Comparison of ENCODE assay signal across 8 mouse cellular contexts in genomic region chr10:111164304-111165218, GRCm38 (mm10). TPM values are rescaled to one million over a fixed set of nuclear protein-coding genes. Genes with fewer than 3 reads are reported as not detected.
A peak's percentile ranks its signal among the peaks of the same experiment; 100 is the strongest.
DNase-seq lines count a peak whose midpoint lies in the region; ATAC-seq and TF ChIP-seq lines count a peak whose summit lies in the region.

Osbpl8 (plus strand) TSS chr10:111164752.

- H3K4me2 ChIP-seq in heart, embryonic 15.5 days: peak within 1 kb of the TSS; percentile 69
- H3K4me2 ChIP-seq in liver, embryonic 14.5 days (ENCODE audit: low read depth): peak within 1 kb of the TSS; percentile 85
- H3K4me2 ChIP-seq in neural tube, embryonic 11.5 days (ENCODE audit: low read depth): peak within 1 kb of the TSS; percentile 85
- peak within 1 kb of the TSS; percentile 84 for H3K4me2 ChIP-seq in stomach, postnatal 0 days (replicated peaks; ENCODE audit: low read depth)

- peak within 1 kb of the TSS; percentile 92 for H3K4me3 ChIP-seq in brown adipose tissue, adult 24 weeks (ENCODE audit: insufficient read depth, low read depth, low read length)
- H3K4me3 ChIP-seq in heart, embryonic 15.5 days: peak within 1 kb of the TSS; percentile 94
- H3K4me3 ChIP-seq in liver, embryonic 14.5 days (ENCODE audit: insufficient read depth in 1 of 2, low read depth in 2 of 2, low read length in 2 of 2): peak within 1 kb of the TSS; percentile 78 to 99
- H3K4me3 ChIP-seq in neural tube, embryonic 11.5 days (ENCODE audit: low read depth, low read length): peak within 1 kb of the TSS; percentile 80
- H3K4me3 ChIP-seq in stomach, postnatal 0 days (ENCODE audit: low read depth, low read length): peak within 1 kb of the TSS; percentile 89

- no peaks in the 10 kb centered on the region for H3K9me3 ChIP-seq in heart, embryonic 15.5 days (replicated peaks)
- H3K9me3 ChIP-seq in liver, embryonic 14.5 days (ENCODE audit: control insufficient read depth, low read length): no peaks in the 10 kb centered on the region
- no peaks in the 10 kb centered on the region for H3K9me3 ChIP-seq in neural tube, embryonic 11.5 days (ENCODE audit: control insufficient read depth, low read length)
- no peaks in the 10 kb centered on the region for H3K9me3 ChIP-seq in stomach, postnatal 0 days (ENCODE audit: control insufficient read depth, low read length)

- peak within 1 kb of the TSS; percentile 97 for H3K9ac ChIP-seq in heart, embryonic 15.5 days
- H3K9ac ChIP-seq in liver, embryonic 14.5 days (replicated peaks): peak within 1 kb of the TSS; percentile 99
- peak within 1 kb of the TSS; percentile 90 for H3K9ac ChIP-seq in neural tube, embryonic 11.5 days (ENCODE audit: low read length)
- peak within 1 kb of the TSS; percentile 95 for H3K9ac ChIP-seq in stomach, postnatal 0 days (ENCODE audit: low read length)

- no peaks in the 10 kb centered on the region for H3K27me3 ChIP-seq in heart, embryonic 15.5 days
- H3K27me3 ChIP-seq in liver, embryonic 14.5 days (ENCODE audit: control insufficient read depth, insufficient read depth, low read length): no peaks in the 10 kb centered on the region
- no peaks in the 10 kb centered on the region for H3K27me3 ChIP-seq in neural tube, embryonic 11.5 days (ENCODE audit: control insufficient read depth, insufficient read depth, low read length)
- H3K27me3 ChIP-seq in stomach, postnatal 0 days (ENCODE audit: control insufficient read depth, insufficient read depth, low read length): no peaks in the 10 kb centered on the region

- peak; percentile 92 for ATAC-seq in heart, embryonic 15.5 days (replicated peaks; ENCODE audit: insufficient number of reproducible peaks, insufficient read depth, low FRiP score, low read depth)
- peak; percentile 92 for ATAC-seq in liver, embryonic 14.5 days (ENCODE audit: insufficient read depth)
- ATAC-seq in neural tube, embryonic 11.5 days (ENCODE audit: insufficient read depth, low FRiP score, low TSS enrichment): peak; percentile 92
- peak; percentile 97 for ATAC-seq in stomach, postnatal 0 days (ENCODE audit: low FRiP score, low TSS enrichment)

- peak within 1 kb of the TSS; percentile 79 for H3K27ac ChIP-seq in brown adipose tissue, adult 24 weeks (replicated peaks; ENCODE audit: low read depth, low read length)
- H3K27ac ChIP-seq in heart, embryonic 15.5 days: peak within 1 kb of the TSS; percentile 96
- peak within 1 kb of the TSS; percentile 92 for H3K27ac ChIP-seq in liver, embryonic 14.5 days
- peak within 1 kb of the TSS; percentile 85 for H3K27ac ChIP-seq in neural tube, embryonic 11.5 days (ENCODE audit: low read depth, low read length)
- peak within 1 kb of the TSS; percentile 93 for H3K27ac ChIP-seq in stomach, postnatal 0 days (replicated peaks)

- H3K36me3 ChIP-seq in heart, embryonic 15.5 days: no peaks in the 10 kb centered on the region
- no peaks in the 10 kb centered on the region for H3K36me3 ChIP-seq in liver, embryonic 14.5 days (replicated peaks; ENCODE audit: control insufficient read depth, insufficient read depth, low read depth)
- H3K36me3 ChIP-seq in neural tube, embryonic 11.5 days (ENCODE audit: control insufficient read depth, insufficient read depth, low read length): no peaks in the 10 kb centered on the region
- H3K36me3 ChIP-seq in stomach, postnatal 0 days (ENCODE audit: control insufficient read depth, insufficient read depth, low read length): no peaks in the 10 kb centered on the region

- TF ChIP-seq EP300 in liver, embryonic 14.5 days (IDR thresholded peaks at IDR 0.05; ENCODE audit: low read depth): no peak; the same call in 1 of the 2 replicates
- TF ChIP-seq EP300 in stomach, postnatal 0 days (optimal IDR thresholded peaks at IDR 0.05): no peak

- H3K4me1 ChIP-seq in brown adipose tissue, adult 24 weeks (ENCODE audit: control insufficient read depth, insufficient read depth, insufficient read length, low read length): no peaks in the 10 kb centered on the region
- H3K4me1 ChIP-seq in heart, embryonic 15.5 days (replicated peaks): peaks cover 26% of the 10 kb centered on the region
- peaks cover 33 to 40% of the 10 kb centered on the region in 2 experiments for H3K4me1 ChIP-seq in liver, embryonic 14.5 days (replicated peaks; ENCODE audit: control insufficient read depth in 2 of 2, insufficient read depth in 2 of 2, low read length in 1 of 2)
- no peaks in the 10 kb centered on the region for H3K4me1 ChIP-seq in neural tube, embryonic 11.5 days (ENCODE audit: control insufficient read depth, insufficient read depth, low read length)
- H3K4me1 ChIP-seq in stomach, postnatal 0 days (replicated peaks; ENCODE audit: control insufficient read depth, insufficient read depth): no peaks in the 10 kb centered on the region

- DNase-seq in CD4-positive, CD25-positive, alpha-beta regulatory T cell, adult 2 months (ENCODE audit: low read depth, low spot score): peak; percentile 99
- peak; percentile 81 for DNase-seq in fibroblast of lung, adult 2 months (ENCODE audit: low read depth)
- DNase-seq in kidney, postnatal 25 days: peak; percentile 99
- peak; percentile 88 to 92 (median 91) for DNase-seq in liver, embryonic 14.5 days (ENCODE audit: low read depth in 3 of 3, low spot score in 3 of 3)
- DNase-seq in neural tube, embryonic 11.5 days (ENCODE audit: low spot score): peak; percentile 98
- DNase-seq in stomach, postnatal 0 days (ENCODE audit: low spot score): peak; percentile 99

- under 1% methylated on average over 82 of the region's 84 CpGs for WGBS in heart, embryonic 15.5 days
- under 1% methylated on average over 65 of the region's 84 CpGs for WGBS in liver, embryonic 14.5 days (ENCODE audit: insufficient replicate concordance)
- WGBS in neural tube, embryonic 11.5 days: under 1% methylated on average over 59 of the region's 84 CpGs
- under 1% methylated on average over 56 of the region's 84 CpGs for WGBS in stomach, postnatal 0 days

- peak; percentile 35; the same call in 1 of the 2 replicates for TF ChIP-seq CTCF in liver, embryonic 14.5 days (IDR thresholded peaks at IDR 0.05; ENCODE audit: low read depth)
- TF ChIP-seq CTCF in stomach, postnatal 0 days (IDR thresholded peaks at IDR 0.05; ENCODE audit: low read depth): no peak; the same call in 1 of the 2 replicates

RNA-seq across cellular contexts. Expression of gene Osbpl8, which starts in this region (rescaled TPM):
- polyA plus RNA-seq in brown adipose tissue, adult 24 weeks (2012; ENCODE audit: insufficient read depth, insufficient read length, missing spikeins): 7.5 and 11.5 TPM in 2 replicates
- 26.9 and 32.8 TPM in 2 replicates for polyA plus RNA-seq in heart, embryonic 15.5 days (2015; fragmentation: Nextera tagmentation; extraction: Ambion mirVana)
- polyA plus RNA-seq in liver, embryonic 14.5 days (2012; rRNA removed): 4.8 and 6.3 TPM in 2 replicates
- polyA plus RNA-seq in liver, embryonic 14.5 days (2014; fragmentation: Nextera tagmentation; extraction: Ambion mirVana): 7.2 and 7.7 TPM in 2 replicates
- 11.7 and 11.8 TPM in 2 replicates for polyA plus RNA-seq in neural tube, embryonic 11.5 days (2014; fragmentation: Nextera tagmentation; extraction: Ambion mirVana)
- polyA plus RNA-seq in stomach, postnatal 0 days (2015; fragmentation: Nextera tagmentation; extraction: Ambion mirVana): 4.5 and 5.1 TPM in 2 replicates

Comparison
In these comparisons a context has a peak if more than half of its experiments do, and no peak if none do; other contexts are left out.
1. Peak in every context shown above with its lines: DNase-seq, ATAC-seq, H3K4me3 ChIP-seq and H3K27ac ChIP-seq.